Mouse (Mus musculus) cerebellum, adult (tissue): ENCODE data around the gene Ccr7.

Experiments
- ATAC-seq: cut with Nextera tagmentation; 2 replicates; pipeline ENCODE4 v1.9.2; 2017; ENCODE audit warnings: mild to moderate bottlenecking, moderate library complexity, mixed read lengths; ENCODE audit not compliant: insufficient number of reproducible peaks, low FRiP score, low TSS enrichment

Gene Ccr7

DNA sequence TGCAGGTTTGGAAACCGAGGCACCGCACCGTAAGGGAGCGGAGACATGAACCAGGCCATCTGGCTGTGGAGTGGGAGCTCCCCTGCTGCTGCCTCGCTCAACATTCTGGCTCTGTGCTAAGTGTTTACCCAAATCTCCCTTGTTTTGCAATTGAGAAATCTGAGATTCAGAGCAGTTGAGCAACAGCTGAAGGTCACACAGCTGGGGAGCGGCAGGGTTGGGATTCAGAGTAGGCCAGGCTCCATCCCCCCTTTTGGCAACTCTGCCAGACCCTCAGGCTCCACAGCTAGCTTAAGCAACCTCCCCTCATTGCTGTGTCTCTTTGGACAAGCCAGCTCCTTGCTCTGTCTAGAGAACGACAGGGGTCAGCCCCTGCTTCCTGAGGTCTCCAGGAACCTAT lies 13.3 kb downstream of the Ccr7 start:
- ATAC-seq = no peak

DNA sequence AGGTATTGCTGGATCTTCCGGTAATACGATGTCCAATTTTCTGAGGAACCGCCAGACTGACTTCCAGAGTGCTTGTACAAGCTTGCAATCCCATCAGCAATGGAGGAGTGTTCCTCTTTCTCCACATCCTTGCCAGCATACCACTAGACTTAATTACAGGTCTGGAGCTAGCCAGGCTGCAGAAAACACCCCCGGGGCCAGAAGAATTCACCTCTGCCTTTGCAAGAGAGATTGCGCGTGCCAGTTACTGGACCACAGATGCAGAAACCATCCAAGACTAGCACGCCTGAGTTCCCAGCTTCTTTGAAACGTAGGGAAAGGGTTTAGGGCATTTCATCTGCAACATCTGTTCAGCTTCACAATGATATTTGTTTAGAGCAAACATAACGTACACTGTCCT lies 15.9 kb downstream of the Ccr7 start:
- no peak for ATAC-seq

DNA sequence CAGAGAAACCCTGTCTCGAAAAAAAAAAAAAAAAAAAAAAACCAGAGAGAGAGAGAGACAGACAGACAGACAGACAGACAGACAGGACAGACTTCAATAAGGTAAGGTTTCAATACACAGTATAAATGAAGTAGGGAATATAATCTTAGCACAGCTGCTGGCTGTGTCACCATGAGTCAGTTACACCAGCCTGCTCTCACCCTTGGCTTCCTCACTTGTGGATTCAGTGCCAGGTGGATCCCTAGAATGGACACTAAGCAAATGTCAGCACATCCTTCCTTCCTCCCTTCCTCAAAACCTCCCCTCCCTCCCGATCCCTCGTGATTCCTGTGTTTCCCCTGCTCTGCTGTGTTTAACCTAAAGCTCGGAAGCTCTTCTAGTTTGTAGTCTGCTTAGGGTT lies 17.5 kb downstream of the Ccr7 start:
- ATAC-seq = no peak

DNA sequence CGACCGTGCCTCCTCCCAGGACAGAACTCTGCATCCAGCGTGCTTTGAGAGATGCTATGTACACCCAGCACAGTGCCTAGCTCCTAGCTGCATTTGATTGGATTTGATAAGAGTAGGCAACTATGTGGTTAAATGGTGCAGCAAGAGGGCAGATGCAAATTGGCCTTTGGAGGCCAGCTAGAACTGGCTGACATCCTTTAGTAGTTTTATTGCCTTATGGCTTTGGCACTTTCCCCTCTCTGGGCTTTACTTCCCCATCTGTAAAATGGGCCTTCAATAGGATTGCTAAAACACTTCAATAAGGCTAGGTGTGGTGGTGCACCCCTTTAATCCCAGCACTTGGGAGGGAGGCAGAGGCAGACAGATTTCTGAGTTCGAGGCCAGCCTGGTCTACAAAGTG lies 17.9 kb downstream of the Ccr7 start:
- no peak for ATAC-seq

DNA sequence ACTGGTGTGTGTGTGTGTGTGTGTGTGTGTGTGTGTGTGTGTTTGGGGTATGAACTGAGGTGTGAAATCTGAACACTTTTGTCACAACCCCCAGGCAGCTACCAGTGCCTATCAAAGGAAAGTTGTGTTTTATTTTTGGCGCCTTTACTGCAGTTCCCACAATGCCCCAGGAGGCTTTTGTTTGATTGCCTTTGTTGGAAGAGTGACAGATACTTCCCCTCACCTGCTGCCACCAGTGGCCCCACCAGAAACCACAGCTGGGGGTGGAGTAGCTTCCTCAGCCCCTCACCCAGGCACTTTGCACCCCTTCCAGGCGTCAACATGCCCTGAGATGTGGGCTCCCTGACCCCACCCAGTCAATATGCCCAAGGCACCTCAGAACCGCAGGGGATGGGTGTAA lies 18.5 kb downstream of the Ccr7 start:
- ATAC-seq = no peak

DNA sequence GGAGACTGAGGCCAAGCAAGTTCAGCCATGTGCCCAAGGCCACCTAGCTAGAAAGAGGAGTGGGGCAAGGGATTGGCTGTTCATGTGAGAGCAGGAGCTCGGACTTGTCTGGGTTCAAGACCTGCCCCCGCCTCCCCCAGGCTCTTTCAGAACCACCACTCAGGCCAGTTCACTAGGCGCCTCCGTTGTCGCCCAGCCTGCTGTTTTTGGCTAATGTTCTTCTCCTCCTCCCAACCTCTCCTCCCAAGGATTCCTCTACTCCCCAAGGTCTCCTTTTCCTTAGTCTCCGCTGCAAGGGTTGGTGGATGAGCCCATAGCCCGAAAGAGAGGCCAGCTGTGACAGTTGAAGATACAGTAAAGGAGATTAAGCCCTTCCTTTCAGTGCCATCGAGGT lies 19.8 kb downstream of the Ccr7 start:
- ATAC-seq = no peak

- no peak for ATAC-seq
Measured at GRCm38 (mm10) chr11:99134266-99135046, 20.4 kb downstream of the Ccr7 start.

DNA sequence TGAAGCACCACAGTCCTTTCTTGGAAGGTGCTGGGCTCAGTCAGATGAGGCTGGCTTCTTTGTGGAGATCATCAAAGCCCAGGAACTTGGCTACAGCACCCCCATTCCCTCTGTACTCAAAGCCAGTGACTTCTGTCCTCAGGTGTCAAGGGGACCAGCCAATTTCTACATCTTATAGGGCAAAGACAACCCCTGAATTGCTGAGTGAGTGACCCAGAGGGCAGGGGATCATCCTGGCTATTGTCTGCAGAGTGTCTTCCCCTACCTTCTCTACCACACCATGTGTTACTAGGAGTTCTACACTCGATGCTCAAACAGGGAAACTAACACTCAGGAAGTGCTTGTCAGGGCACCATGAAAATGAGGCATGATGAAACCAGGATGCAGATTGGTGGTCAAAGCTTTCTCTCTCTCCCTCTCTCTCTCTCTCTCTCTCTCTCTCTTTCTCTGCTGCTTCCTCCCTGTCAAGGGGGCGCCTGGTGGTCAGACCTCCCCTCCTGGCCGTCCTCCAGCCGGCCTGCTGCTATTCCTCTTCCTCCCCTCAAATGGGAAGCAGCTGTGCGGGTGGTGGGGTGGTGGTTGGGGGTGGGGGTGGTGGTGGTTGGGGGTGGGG lies 21.5 kb downstream of the Ccr7 start:
- ATAC-seq = no peak

- ATAC-seq = no peak
Measured at GRCm38 (mm10) chr11:99132091-99132730, 22.7 kb downstream of the Ccr7 start.

DNA sequence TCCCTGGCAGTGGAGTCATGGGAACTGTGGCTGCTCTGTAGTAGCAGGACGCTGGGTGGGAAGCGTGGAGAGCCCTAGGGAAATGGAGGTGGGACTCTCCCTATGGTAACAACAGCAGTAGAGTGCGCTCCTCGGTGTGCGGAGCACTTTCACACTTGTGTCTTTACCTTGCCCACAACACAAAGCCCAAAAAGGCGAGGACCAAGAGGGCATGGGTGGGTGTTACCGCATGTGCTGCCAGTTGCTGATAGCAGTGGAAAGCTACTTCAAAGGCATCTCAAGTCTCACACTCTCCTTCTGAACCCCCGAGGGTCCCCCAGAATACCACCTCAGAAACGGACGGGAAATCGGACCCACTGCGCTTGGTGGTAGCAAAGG lies 23.4 kb downstream of the Ccr7 start:
- no peak for ATAC-seq

- ATAC-seq = no peak
Measured at GRCm38 (mm10) chr11:99130736-99131462, 24.0 kb downstream of the Ccr7 start.

DNA sequence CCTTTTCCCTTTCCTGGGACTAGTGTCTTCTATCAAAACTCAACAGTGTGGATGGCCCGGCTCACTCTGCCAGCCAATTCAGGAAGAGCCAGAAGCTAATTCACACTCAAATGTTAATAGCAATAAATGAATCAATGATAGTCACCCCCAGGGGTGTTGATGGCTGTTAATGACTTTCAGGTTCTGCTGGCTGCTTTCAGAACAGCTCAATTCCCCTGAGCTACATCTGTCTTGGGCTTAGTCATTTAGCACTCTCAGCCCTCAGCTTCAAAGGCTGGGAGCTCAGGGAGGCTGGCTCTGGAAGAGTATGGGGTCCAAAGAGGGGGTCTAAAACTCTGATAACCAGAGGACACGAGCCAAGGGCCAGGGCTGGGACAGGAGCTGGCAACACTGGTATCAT lies 25.6 kb downstream of the Ccr7 start:
- ATAC-seq = no peak

- ATAC-seq = no peak
Measured at GRCm38 (mm10) chr11:99127785-99128682, 26.8 kb downstream of the Ccr7 start.

GRCm38 (mm10) chr11:99126482-99127253 lies 28.2 kb downstream of the Ccr7 start:
- ATAC-seq = no peak

DNA sequence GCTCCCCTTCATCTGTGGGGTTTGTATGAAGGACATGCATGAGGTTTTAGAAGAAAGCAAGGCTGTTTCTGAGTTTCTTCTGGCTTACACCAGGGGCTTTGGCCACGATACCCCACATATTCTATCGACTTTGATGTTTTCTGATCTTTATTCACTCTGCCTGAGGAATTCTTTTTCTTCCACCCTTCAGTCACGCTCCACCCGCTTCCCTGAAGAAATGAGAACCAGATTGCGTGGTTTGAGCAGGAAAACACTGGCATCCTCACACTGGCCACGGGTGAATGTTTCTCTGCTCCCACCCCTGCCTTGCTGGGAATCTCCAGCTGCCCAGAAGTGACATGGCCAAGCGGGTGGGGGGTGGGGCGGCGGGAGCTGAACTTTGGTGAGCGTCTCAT lies 30.2 kb downstream of the Ccr7 start:
- ATAC-seq = no peak

GRCm38 (mm10) chr11:99123977-99124634 lies 30.8 kb downstream of the Ccr7 start:
- no peak for ATAC-seq

GRCm38 (mm10) chr11:99122703-99123102 lies 32.2 kb downstream of the Ccr7 start:
- ATAC-seq = no peak

- ATAC-seq = no peak
Measured at GRCm38 (mm10) chr11:99121218-99121631, 33.7 kb downstream of the Ccr7 start.
